Mouse (Mus musculus): ENCODE data around the gene Kti12. TPM values are rescaled to one million over a fixed set of nuclear protein-coding genes. Genes with fewer than 3 reads are reported as not detected.

The Kti12 gene
- polyA plus RNA-seq, 1 experiment: 12.1 TPM

DNA sequence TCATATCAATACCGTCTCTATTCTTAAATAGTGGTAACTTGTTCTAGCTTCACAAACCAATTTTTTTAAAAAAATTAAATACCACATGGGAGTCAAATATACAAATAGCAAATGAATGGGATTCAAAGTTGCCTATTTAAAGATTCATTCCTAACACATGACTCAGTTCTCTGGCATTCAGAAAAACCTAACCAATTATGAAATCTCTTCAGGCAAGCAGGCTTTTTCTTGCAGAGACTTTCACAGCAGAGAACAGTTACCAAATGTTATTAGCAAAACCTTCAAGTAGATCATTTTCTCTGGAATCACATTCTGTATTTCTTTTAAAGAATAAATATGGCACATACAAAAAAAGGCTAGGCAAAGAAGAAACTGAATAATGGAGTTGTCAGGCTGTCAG is 16.9 kb upstream of the Kti12 start:
- TF ChIP-seq CTCF (IDR thresholded peaks at IDR 0.05; ENCODE audit: control insufficient read depth, insufficient read depth, low read length): no peak
- no peak for TF ChIP-seq POLR2A (IDR thresholded peaks at IDR 0.05; ENCODE audit: borderline replicate concordance, control insufficient read depth, low read depth, low read length)
- 92% methylated on average over 1 of the region's 1 CpGs for WGBS
- H3K4me3 ChIP-seq (replicated peaks; ENCODE audit: control insufficient read depth, low read depth, low read length): no peak overlapping the region
- no peak overlapping the region for H3K27ac ChIP-seq (ENCODE audit: control insufficient read depth, insufficient read depth, low read depth, low read length, poor library complexity)
- H3K4me1 ChIP-seq (ENCODE audit: control insufficient read depth, insufficient read depth, low read length): no peaks in the 10 kb centered on the region

GRCm38 (mm10) chr4:108832916-108833827 is 14.4 kb upstream of the Kti12 start, which contains the start of gene Btf3l4:
Gene Btf3l4, minus strand, starts transcription at chr4:108833614.
- TF ChIP-seq POLR2A (IDR thresholded peaks at IDR 0.05; ENCODE audit: borderline replicate concordance, control insufficient read depth, low read depth, low read length): peak; percentile 44; the same call in 1 of the 2 replicates
- no peak for TF ChIP-seq CTCF (IDR thresholded peaks at IDR 0.05; ENCODE audit: control insufficient read depth, insufficient read depth, low read length)
- H3K27ac ChIP-seq (ENCODE audit: control insufficient read depth, insufficient read depth, low read depth, low read length, poor library complexity): peak within 1 kb of the TSS; percentile 87
- peak within 1 kb of the TSS; percentile 83 for H3K4me3 ChIP-seq (replicated peaks; ENCODE audit: control insufficient read depth, low read depth, low read length)
- under 1% methylated on average over 72 of the region's 73 CpGs for WGBS
- H3K4me1 ChIP-seq (ENCODE audit: control insufficient read depth, insufficient read depth, low read length): no peaks in the 10 kb centered on the region

DNA sequence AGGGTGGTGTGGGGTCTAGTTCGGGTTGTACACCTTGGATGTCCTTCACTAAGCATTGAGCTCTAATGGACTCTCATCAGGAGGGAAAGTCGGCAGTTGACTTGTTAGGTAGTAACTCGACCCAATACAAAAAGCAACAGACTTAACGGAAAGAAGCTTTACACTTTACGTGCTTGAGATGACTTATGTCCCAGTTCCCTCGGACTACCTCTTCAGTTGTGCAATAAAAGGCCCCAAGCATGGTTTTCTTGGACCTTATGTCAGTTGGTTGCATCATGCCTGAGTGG is 13.8 kb upstream of the Kti12 start:
- under 1% methylated on average over 6 of the region's 6 CpGs for WGBS
- TF ChIP-seq POLR2A (IDR thresholded peaks at IDR 0.05; ENCODE audit: borderline replicate concordance, control insufficient read depth, low read depth, low read length) (no peak), CTCF (IDR thresholded peaks at IDR 0.05; ENCODE audit: control insufficient read depth, insufficient read depth, low read length) (no peak)
- Histone ChIP-seq H3K4me1 (ENCODE audit: control insufficient read depth, insufficient read depth, low read length) (no peaks in the 10 kb centered on the region), H3K27ac (ENCODE audit: control insufficient read depth, insufficient read depth, low read depth, low read length, poor library complexity) (peak overlapping the region; percentile 87), H3K4me3 (replicated peaks; ENCODE audit: control insufficient read depth, low read depth, low read length) (peak overlapping the region; percentile 83)

DNA sequence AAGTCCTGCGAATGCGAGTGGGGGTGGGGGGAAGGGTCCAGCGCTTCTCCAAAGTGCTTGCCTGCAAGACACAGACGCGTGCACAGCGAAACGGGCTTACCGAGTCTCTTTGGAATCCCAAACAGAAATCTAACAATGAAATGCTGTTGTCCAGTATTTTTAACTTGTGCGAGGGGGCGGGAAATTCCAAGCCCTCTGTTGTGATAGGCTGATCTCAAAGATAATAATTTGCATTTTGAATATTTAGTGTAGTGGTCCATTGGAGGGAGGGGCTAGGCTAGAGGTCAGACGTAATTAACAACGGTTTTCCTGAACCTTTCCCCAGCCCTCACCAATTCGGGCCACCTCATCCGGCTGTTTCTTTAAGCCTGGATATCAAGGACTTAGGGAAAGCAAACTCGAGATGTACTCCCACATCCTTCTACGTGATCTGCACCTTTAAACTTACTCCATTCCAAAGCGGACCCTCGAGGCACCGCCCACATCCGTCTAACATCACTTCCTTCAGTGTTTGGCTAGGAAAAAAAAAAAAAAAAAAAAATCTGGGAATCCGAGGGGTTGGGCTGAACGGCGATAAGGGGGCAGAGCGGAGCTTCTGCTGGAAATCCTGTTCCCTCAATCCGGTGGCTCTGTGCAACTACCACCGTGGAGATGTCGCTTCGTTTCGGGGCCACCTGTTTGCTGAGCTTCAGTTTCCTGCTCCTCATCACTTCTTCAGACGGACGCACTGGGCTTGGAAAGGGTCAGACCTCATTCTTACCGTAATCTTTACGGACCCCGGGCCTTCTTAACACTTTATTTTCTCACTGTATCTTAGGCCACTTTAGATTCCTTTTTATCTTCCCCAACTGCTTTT is 13.2 kb upstream of the Kti12 start, which contains the start of gene Txndc12:
Txndc12 (plus strand) TSS at position 487 of the 856 bp plus-strand sequence.
- WGBS: under 1% methylated on average over 34 of the region's 34 CpGs

DNA sequence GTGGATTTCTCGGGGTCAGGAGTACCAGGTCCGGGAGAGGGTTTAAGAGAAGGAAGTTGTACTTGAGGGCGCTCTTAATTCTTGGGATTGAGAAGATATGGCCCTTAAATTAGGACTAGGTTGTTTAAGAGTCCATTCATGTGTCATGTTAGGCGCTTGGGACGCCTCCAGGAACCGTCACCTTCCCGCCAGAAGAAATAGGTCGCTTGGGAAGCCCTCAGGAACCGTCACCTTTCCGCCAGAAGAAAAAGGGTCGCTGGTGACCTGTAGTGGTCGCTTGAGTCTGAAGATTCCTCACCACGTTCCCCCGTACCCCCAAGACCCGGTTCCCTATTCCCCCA is 12.6 kb upstream of the Kti12 start:
- Histone ChIP-seq H3K27ac (ENCODE audit: control insufficient read depth, insufficient read depth, low read depth, low read length, poor library complexity) (no peak overlapping the region), H3K4me1 (ENCODE audit: control insufficient read depth, insufficient read depth, low read length) (no peaks in the 10 kb centered on the region), H3K4me3 (replicated peaks; ENCODE audit: control insufficient read depth, low read depth, low read length) (peak overlapping the region; percentile 83)
- no peak for TF ChIP-seq POLR2A (IDR thresholded peaks at IDR 0.05; ENCODE audit: borderline replicate concordance, control insufficient read depth, low read depth, low read length)
- no peak for TF ChIP-seq CTCF (IDR thresholded peaks at IDR 0.05; ENCODE audit: control insufficient read depth, insufficient read depth, low read length)
- 1% methylated on average over 15 of the region's 15 CpGs for WGBS

More for the DNA sequence above, 13.2 kb upstream of the Kti12 start, which contains the start of gene Txndc12:
- TF ChIP-seq POLR2A (IDR thresholded peaks at IDR 0.05; ENCODE audit: borderline replicate concordance, control insufficient read depth, low read depth, low read length): no peak
- Histone ChIP-seq H3K4me3 (replicated peaks; ENCODE audit: control insufficient read depth, low read depth, low read length) (peak within 1 kb of the TSS; percentile 83), H3K4me1 (ENCODE audit: control insufficient read depth, insufficient read depth, low read length) (no peaks in the 10 kb centered on the region), H3K27ac (ENCODE audit: control insufficient read depth, insufficient read depth, low read depth, low read length, poor library complexity) (peak within 1 kb of the TSS; percentile 87)

GRCm38 (mm10) chr4:108835496-108835895 is 12.1 kb upstream of the Kti12 start:
- H3K4me1 ChIP-seq (ENCODE audit: control insufficient read depth, insufficient read depth, low read length): no peaks in the 10 kb centered on the region
- no peak overlapping the region for H3K27ac ChIP-seq (ENCODE audit: control insufficient read depth, insufficient read depth, low read depth, low read length, poor library complexity)
- H3K4me3 ChIP-seq (replicated peaks; ENCODE audit: control insufficient read depth, low read depth, low read length): peak overlapping the region; percentile 20
- WGBS: 60% methylated on average over 3 of the region's 3 CpGs
- TF ChIP-seq CTCF (IDR thresholded peaks at IDR 0.05; ENCODE audit: control insufficient read depth, insufficient read depth, low read length) (no peak), POLR2A (IDR thresholded peaks at IDR 0.05; ENCODE audit: borderline replicate concordance, control insufficient read depth, low read depth, low read length) (no peak)

GRCm38 (mm10) chr4:108838031-108838430 is 9.6 kb upstream of the Kti12 start:
- H3K27ac ChIP-seq (ENCODE audit: control insufficient read depth, insufficient read depth, low read depth, low read length, poor library complexity): no peak overlapping the region
- no peak overlapping the region for H3K4me3 ChIP-seq (replicated peaks; ENCODE audit: control insufficient read depth, low read depth, low read length)
- no peaks in the 10 kb centered on the region for H3K4me1 ChIP-seq (ENCODE audit: control insufficient read depth, insufficient read depth, low read length)
- TF ChIP-seq CTCF (IDR thresholded peaks at IDR 0.05; ENCODE audit: control insufficient read depth, insufficient read depth, low read length): no peak
- no peak for TF ChIP-seq POLR2A (IDR thresholded peaks at IDR 0.05; ENCODE audit: borderline replicate concordance, control insufficient read depth, low read depth, low read length)
- 94% methylated on average over 4 of the region's 4 CpGs for WGBS

DNA sequence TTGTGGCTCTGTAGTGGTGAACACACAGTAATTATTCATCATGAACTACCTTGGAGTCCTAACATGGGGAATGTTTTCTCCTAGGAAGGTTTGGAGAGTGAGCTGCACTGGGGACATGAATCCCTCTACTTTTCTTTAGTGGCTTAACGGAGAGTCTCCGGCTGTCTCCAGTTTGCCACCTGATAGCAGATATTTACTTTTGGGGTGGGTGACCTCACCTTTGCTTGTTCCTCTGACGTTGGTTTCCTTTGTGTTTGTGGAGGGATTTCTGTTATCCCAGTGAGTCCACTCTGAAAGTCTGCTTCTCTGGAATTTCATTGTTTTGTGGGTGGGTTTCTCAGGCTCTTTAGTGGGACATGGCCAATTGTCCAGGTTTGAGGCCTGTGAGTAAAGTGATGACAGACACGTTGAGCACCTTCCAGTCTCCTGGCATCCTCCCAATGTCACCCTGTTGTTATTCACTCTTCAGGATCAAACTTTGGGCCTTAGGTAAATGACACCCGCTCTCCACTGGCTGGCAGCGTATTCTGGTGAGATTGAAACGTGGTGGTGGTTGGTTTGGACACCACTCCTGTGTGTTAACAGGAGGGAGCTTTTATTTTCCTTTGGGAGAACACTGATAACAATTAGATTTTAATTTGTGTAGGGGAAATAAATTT is 5.5 kb upstream of the Kti12 start:
- Histone ChIP-seq H3K4me1 (ENCODE audit: control insufficient read depth, insufficient read depth, low read length) (no peaks in the 10 kb centered on the region), H3K4me3 (replicated peaks; ENCODE audit: control insufficient read depth, low read depth, low read length) (no peak overlapping the region), H3K27ac (ENCODE audit: control insufficient read depth, insufficient read depth, low read depth, low read length, poor library complexity) (no peak overlapping the region)
- 85% methylated on average over 7 of the region's 7 CpGs for WGBS
- TF ChIP-seq POLR2A (IDR thresholded peaks at IDR 0.05; ENCODE audit: borderline replicate concordance, control insufficient read depth, low read depth, low read length): no peak
- TF ChIP-seq CTCF (IDR thresholded peaks at IDR 0.05; ENCODE audit: control insufficient read depth, insufficient read depth, low read length): no peak

Measured in bone marrow, adult 2 months (tissue).